Mouse (Mus musculus) adrenal gland, postnatal 25 days (tissue): ENCODE measurements around the gene Cldn24. TPM values are rescaled to one million over a fixed set of nuclear protein-coding genes. Genes with fewer than 3 reads are reported as not detected.

ENCODE experiments used
- DNase-seq: peaks from one replicate; pipeline ENCODE4 v3.0.0; 2021; ENCODE audit warnings: mixed read lengths
- total RNA-seq: library from RNA; stranded (reverse); gene quantifications from 2 replicates; pipeline ENCODE4 v1.2.3, GENCODE M21; 2021

Cldn24 gene
- total RNA-seq, 1 experiment from 2014 or later, result not detected

DNA sequence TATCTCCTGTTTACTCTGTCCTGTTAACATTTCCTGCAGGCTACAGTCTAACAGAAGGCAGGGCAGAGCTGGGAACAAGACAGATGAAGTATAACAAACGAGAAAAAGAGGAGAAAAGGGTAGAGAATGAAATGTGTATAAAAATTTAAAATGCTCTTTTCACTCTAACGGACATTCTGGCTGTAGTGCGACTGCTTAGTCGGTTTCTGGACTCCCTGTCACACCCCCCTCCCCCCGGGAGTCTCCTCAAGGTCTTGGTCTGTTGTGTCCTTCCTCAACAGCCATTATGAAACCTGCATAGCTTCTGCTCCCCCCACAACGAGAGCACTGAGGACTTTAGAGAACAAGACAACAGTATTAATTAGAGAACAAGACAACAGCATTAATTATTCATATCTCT is 10.7 kb downstream of the Cldn24 start:
- peak; percentile 50 for DNase-seq

GRCm38 (mm10) chr8:47833944-47834343 is 12.0 kb downstream of the Cldn24 start:
- no peak for DNase-seq

- no peak for DNase-seq
These were observed 21.1 kb downstream of the Cldn24 start for GRCm38 (mm10) chr8:47843063-47843462.

DNA sequence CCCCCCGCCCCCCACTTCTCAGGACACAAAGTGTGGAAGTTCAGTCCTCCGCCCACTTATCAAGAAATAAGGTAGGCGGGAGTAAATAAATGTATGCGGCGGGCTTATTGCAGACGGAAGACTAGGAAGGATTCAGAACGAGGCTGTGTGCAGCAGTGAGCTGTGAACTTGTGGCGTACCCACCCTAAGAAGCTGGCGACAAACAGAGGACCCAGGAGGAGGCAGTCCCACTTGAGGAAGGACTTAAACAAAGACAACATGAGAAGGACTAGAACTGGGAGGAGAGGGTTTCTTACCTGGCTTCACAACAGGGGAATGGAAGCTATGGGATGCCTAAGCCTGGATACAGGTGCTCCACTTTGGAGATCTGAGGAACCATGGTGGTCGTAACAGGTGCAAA is 21.7 kb downstream of the Cldn24 start:
- DNase-seq, result no peak

DNA sequence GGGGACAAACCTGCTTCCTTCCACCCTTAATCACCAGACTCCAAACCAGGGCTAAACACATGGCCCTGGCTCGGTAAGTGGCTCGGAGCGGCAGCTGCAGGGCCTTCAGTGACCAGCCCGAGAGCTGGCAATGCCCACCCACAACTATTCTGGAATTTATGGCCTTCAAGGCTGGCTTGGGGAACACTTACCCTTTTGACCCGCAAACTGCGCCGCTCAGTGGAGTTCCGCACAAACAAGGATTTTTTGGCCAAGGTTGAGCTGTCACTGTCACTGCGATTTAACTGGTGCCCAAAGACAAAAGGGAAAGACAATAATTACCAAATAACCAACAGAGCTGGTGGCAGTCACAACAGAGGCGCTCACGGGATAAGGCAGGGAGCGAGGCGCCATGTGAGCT is 24.0 kb downstream of the Cldn24 start:
- peak; percentile 43 for DNase-seq

GRCm38 (mm10) chr8:47847161-47847560 is 25.2 kb downstream of the Cldn24 start:
- DNase-seq, result no peak

- no peak for DNase-seq
These were observed 26.0 kb downstream of the Cldn24 start for GRCm38 (mm10) chr8:47847931-47848330.

DNA sequence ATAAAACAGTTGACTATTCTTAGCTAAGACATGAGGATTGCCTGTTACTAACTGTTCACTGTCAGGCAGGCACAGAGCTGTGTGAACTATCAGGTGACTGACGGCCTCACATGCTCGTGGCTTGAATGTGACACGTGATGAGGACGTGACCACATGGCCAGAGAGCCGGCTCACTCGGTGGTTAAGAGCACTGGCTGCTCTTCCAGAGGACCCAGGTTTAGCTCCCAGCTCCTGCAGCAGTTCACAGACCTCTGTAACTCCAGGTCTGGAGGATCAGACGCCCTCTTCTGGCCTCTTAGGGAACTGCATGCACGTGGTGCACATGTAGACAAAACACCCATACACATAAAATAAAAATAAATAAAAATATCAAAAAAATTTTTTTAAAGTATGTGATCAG is 27.9 kb downstream of the Cldn24 start:
- DNase-seq, result no peak

GRCm38 (mm10) chr8:47851824-47852502 is 30.0 kb downstream of the Cldn24 start:
- DNase-seq, result no peak

- DNase-seq, result no peak
These were observed 30.8 kb downstream of the Cldn24 start for GRCm38 (mm10) chr8:47852737-47853136.

GRCm38 (mm10) chr8:47853356-47853755 is 31.4 kb downstream of the Cldn24 start:
- DNase-seq, result no peak

- no peak for DNase-seq
These were observed 37.3 kb downstream of the Cldn24 start for GRCm38 (mm10) chr8:47859259-47859658.

DNA sequence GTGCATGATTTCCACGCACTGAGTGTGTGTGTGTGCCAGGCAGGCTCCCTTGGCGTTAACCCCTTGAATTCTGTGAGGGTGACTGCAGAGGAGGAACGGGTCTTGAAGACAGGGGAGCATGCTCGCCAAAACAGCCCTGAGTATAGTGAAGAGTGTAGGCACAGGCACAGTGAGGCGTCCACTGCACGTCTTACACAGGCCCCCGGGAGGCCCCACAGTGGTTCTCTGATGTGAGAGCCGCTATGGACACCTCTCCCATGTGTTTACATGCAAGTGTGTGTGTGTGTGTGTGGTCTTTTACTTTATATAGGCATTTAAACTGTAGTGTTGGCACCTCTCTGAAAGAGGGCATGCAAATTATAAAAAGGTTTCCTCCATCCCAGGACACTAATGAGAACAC is 44.6 kb downstream of the Cldn24 start:
- DNase-seq, result no peak

- peak; percentile 87 for DNase-seq
These were observed 45.1 kb downstream of the Cldn24 start for GRCm38 (mm10) chr8:47867067-47867466.

Other genes with a start within 250 kb of the Cldn24 start
- gene Ing2, start 146.6 kb upstream of the Cldn24 start, total RNA-seq, result 26.8 and 28.9 TPM in 2 replicates
- gene Cdkn2aip, start 108.2 kb upstream of the Cldn24 start, total RNA-seq, result 10.9 and 17.2 TPM in 2 replicates
- gene Cldn22, start 2.3 kb downstream of the Cldn24 start, total RNA-seq, result 1.1 TPM in 1 of 2 replicates, not detected in the other
- gene Wwc2, start 168.8 kb downstream of the Cldn24 start, total RNA-seq, result 23.0 and 27.0 TPM in 2 replicates